Mouse (Mus musculus): ENCODE results near the gene Tanc2. TPM values are rescaled to one million over a fixed set of nuclear protein-coding genes. Genes with fewer than 3 reads are reported as not detected.

Gene Tanc2
- total and polyA plus RNA-seq, 2 experiments from 2014 or later: 26.8 to 83.4 TPM

- Histone ChIP-seq H3K27ac (no peak overlapping the region), H3K4me2 (ENCODE audit: low read depth, low read length) (no peak overlapping the region), H3K9ac (replicated peaks; ENCODE audit: low read length) (no peak overlapping the region), H3K27me3 (ENCODE audit: insufficient read depth, low read length) (no peaks in the 10 kb centered on the region), H3K36me3 (ENCODE audit: insufficient read depth, low read length) (no peaks in the 10 kb centered on the region; the same call in 1 of the 2 replicates), H3K9me3 (ENCODE audit: low read length) (no peaks in the 10 kb centered on the region), H3K4me3 (ENCODE audit: low read length) (no peak overlapping the region), H3K4me1 (ENCODE audit: insufficient read depth, low read length) (no peaks in the 10 kb centered on the region)
- no peak for TF ChIP-seq CTCF (IDR thresholded peaks at IDR 0.05; ENCODE audit: low read depth)
- WGBS: 88% methylated on average over 1 of the region's 1 CpGs
- no peak for DNase-seq (ENCODE audit: low spot score)
- ATAC-seq: no peak
These were observed 256.1 kb downstream of the Tanc2 start for GRCm38 (mm10) chr11:105845901-105846300.

GRCm38 (mm10) chr11:105855504-105855903 lies 265.7 kb downstream of the Tanc2 start:
- Histone ChIP-seq H3K9me3 (ENCODE audit: low read length) (no peaks in the 10 kb centered on the region), H3K27ac (no peak overlapping the region), H3K4me1 (ENCODE audit: insufficient read depth, low read length) (no peaks in the 10 kb centered on the region), H3K36me3 (ENCODE audit: insufficient read depth, low read length) (peaks cover 12% of the 10 kb centered on the region; the same call in 1 of the 2 replicates), H3K9ac (replicated peaks; ENCODE audit: low read length) (no peak overlapping the region), H3K4me2 (ENCODE audit: low read depth, low read length) (no peak overlapping the region), H3K27me3 (ENCODE audit: insufficient read depth, low read length) (no peaks in the 10 kb centered on the region), H3K4me3 (ENCODE audit: low read length) (no peak overlapping the region)
- DNase-seq (ENCODE audit: low spot score) (no peak), ATAC-seq (no peak)
- WGBS: 39% methylated on average over 3 of the region's 3 CpGs
- no peak for TF ChIP-seq CTCF (IDR thresholded peaks at IDR 0.05; ENCODE audit: low read depth)

- Histone ChIP-seq H3K27me3 (ENCODE audit: insufficient read depth, low read length) (no peaks in the 10 kb centered on the region), H3K36me3 (ENCODE audit: insufficient read depth, low read length) (peaks cover 12% of the 10 kb centered on the region; the same call in 1 of the 2 replicates), H3K9ac (replicated peaks; ENCODE audit: low read length) (no peak overlapping the region), H3K4me2 (ENCODE audit: low read depth, low read length) (no peak overlapping the region), H3K4me1 (ENCODE audit: insufficient read depth, low read length) (no peaks in the 10 kb centered on the region), H3K4me3 (ENCODE audit: low read length) (no peak overlapping the region), H3K27ac (no peak overlapping the region), H3K9me3 (ENCODE audit: low read length) (no peaks in the 10 kb centered on the region)
- TF ChIP-seq CTCF (IDR thresholded peaks at IDR 0.05; ENCODE audit: low read depth): peak; percentile 61
- ATAC-seq (no peak), DNase-seq (ENCODE audit: low spot score) (peak; percentile 25)
These were observed 268.3 kb downstream of the Tanc2 start for GRCm38 (mm10) chr11:105858063-105858462.

- no peak for DNase-seq (ENCODE audit: low spot score)
- Histone ChIP-seq H3K27ac (no peak overlapping the region), H3K9me3 (ENCODE audit: low read length) (no peaks in the 10 kb centered on the region), H3K9ac (replicated peaks; ENCODE audit: low read length) (no peak overlapping the region), H3K27me3 (ENCODE audit: insufficient read depth, low read length) (no peaks in the 10 kb centered on the region), H3K4me1 (ENCODE audit: insufficient read depth, low read length) (no peaks in the 10 kb centered on the region), H3K4me3 (ENCODE audit: low read length) (no peak overlapping the region), H3K4me2 (ENCODE audit: low read depth, low read length) (no peak overlapping the region), H3K36me3 (ENCODE audit: insufficient read depth, low read length) (peaks cover 4% of the 10 kb centered on the region; the same call in 1 of the 2 replicates)
- no peak for ATAC-seq
- WGBS: 100% methylated on average over 1 of the region's 1 CpGs
- no peak for TF ChIP-seq CTCF (IDR thresholded peaks at IDR 0.05; ENCODE audit: low read depth)
These were observed 295.8 kb downstream of the Tanc2 start for GRCm38 (mm10) chr11:105885558-105885957.

- ATAC-seq (no peak), DNase-seq (ENCODE audit: low spot score) (no peak)
- Histone ChIP-seq H3K27me3 (ENCODE audit: insufficient read depth, low read length) (no peaks in the 10 kb centered on the region), H3K36me3 (ENCODE audit: insufficient read depth, low read length) (peaks cover 4% of the 10 kb centered on the region; the same call in 1 of the 2 replicates), H3K4me1 (ENCODE audit: insufficient read depth, low read length) (no peaks in the 10 kb centered on the region), H3K9me3 (ENCODE audit: low read length) (no peaks in the 10 kb centered on the region), H3K27ac (no peak overlapping the region), H3K4me2 (ENCODE audit: low read depth, low read length) (no peak overlapping the region), H3K9ac (replicated peaks; ENCODE audit: low read length) (no peak overlapping the region), H3K4me3 (ENCODE audit: low read length) (no peak overlapping the region)
- no peak for TF ChIP-seq CTCF (IDR thresholded peaks at IDR 0.05; ENCODE audit: low read depth)
- 72% methylated on average over 1 of the region's 1 CpGs for WGBS
These were observed 297.5 kb downstream of the Tanc2 start for GRCm38 (mm10) chr11:105887281-105887680.

- no peak for DNase-seq (ENCODE audit: low spot score)
- H3K9ac ChIP-seq (replicated peaks; ENCODE audit: low read length): no peak overlapping the region
- no peak for TF ChIP-seq CTCF (IDR thresholded peaks at IDR 0.05; ENCODE audit: low read depth)
- 57% methylated on average over 1 of the region's 1 CpGs for WGBS
- H3K4me1 ChIP-seq (ENCODE audit: insufficient read depth, low read length): no peaks in the 10 kb centered on the region
- H3K27me3 ChIP-seq (ENCODE audit: insufficient read depth, low read length): no peaks in the 10 kb centered on the region
- H3K4me2 ChIP-seq (ENCODE audit: low read depth, low read length): no peak overlapping the region
- ATAC-seq: no peak
- H3K36me3 ChIP-seq (ENCODE audit: insufficient read depth, low read length): peaks cover 20% of the 10 kb centered on the region
- no peak overlapping the region for H3K4me3 ChIP-seq (ENCODE audit: low read length)
- H3K9me3 ChIP-seq (ENCODE audit: low read length): no peaks in the 10 kb centered on the region
- no peak overlapping the region for H3K27ac ChIP-seq
These were observed 309.4 kb downstream of the Tanc2 start for GRCm38 (mm10) chr11:105899151-105899550.

GRCm38 (mm10) chr11:105901501-105901900 lies 311.7 kb downstream of the Tanc2 start:
- H3K4me1 ChIP-seq (ENCODE audit: insufficient read depth, low read length): no peaks in the 10 kb centered on the region

More at GRCm38 (mm10) chr11:105901501-105901900, 311.7 kb downstream of the Tanc2 start:
- Histone ChIP-seq H3K27me3 (ENCODE audit: insufficient read depth, low read length) (no peaks in the 10 kb centered on the region), H3K36me3 (ENCODE audit: insufficient read depth, low read length) (peaks cover 22% of the 10 kb centered on the region), H3K27ac (no peak overlapping the region), H3K9ac (replicated peaks; ENCODE audit: low read length) (no peak overlapping the region), H3K4me2 (ENCODE audit: low read depth, low read length) (no peak overlapping the region), H3K4me3 (ENCODE audit: low read length) (no peak overlapping the region), H3K9me3 (ENCODE audit: low read length) (no peaks in the 10 kb centered on the region)
- no peak for TF ChIP-seq CTCF (IDR thresholded peaks at IDR 0.05; ENCODE audit: low read depth)
- WGBS: 81% methylated on average over 2 of the region's 2 CpGs
- DNase-seq (ENCODE audit: low spot score) (no peak), ATAC-seq (no peak)
